Mouse (Mus musculus) limb, embryonic 15.5 days (tissue): Measurements from ENCODE around the gene Mat2a. TPM values are rescaled to one million over a fixed set of nuclear protein-coding genes. Genes with fewer than 3 reads are reported as not detected.
A peak's percentile ranks its signal among the peaks of the same experiment; 100 is the strongest.

ENCODE experiments used
- ATAC-seq: fragments of 200-750 bp; cut with Nextera tagmentation; 2 replicates; pipeline ENCODE4 v1.8.0; 2017; ENCODE audit warnings: low read depth, moderate TSS enrichment; ENCODE audit not compliant: insufficient number of reproducible peaks, low FRiP score, low TSS enrichment
- H3K27ac ChIP-seq: fragments of 300-500 bp; sonication (generic); 2 replicates; pipeline ENCODE4 v1.5.1; 2015; ENCODE audit warnings: moderate library complexity, mild to moderate bottlenecking, inconsistent platforms
- H3K27me3 ChIP-seq: fragments of 300-500 bp; sonication (generic); 2 replicates; pipeline ENCODE4 v1.6.1; 2015; ENCODE audit warnings: inconsistent platforms
- H3K36me3 ChIP-seq: fragments of 300-500 bp; sonication (generic); 2 replicates; pipeline ENCODE4 v1.6.1; 2015; ENCODE audit warnings: inconsistent platforms
- H3K4me1 ChIP-seq: fragments of 300-500 bp; sonication (generic); 2 replicates; pipeline ENCODE4 v1.6.1; 2015; ENCODE audit warnings: inconsistent platforms
- H3K4me2 ChIP-seq: fragments of 300-500 bp; sonication (generic); 2 replicates; pipeline ENCODE4 v1.6.1; 2015; ENCODE audit warnings: mild to moderate bottlenecking, inconsistent platforms
- H3K4me3 ChIP-seq: fragments of 300-500 bp; sonication (generic); 2 replicates; pipeline ENCODE4 v1.5.1; 2015; ENCODE audit warnings: mild to moderate bottlenecking, inconsistent platforms
- H3K9ac ChIP-seq: fragments of 300-500 bp; sonication (generic); 2 replicates; pipeline ENCODE4 v1.6.1; 2015; ENCODE audit warnings: inconsistent platforms
- H3K9me3 ChIP-seq: fragments of 300-500 bp; sonication (generic); 2 replicates; pipeline ENCODE4 v1.6.1; 2016; ENCODE audit warnings: inconsistent platforms
- WGBS: fragments of 180-500 bp; shearing (Covaris S2); methylation state at CpG from one replicate; pipeline ENCODE4 v1.1.7; 2015; 5-methylcytosine and 5-hydroxymethylcytosine counted together
- polyA plus RNA-seq: library from polyadenylated mRNA; unstranded; fragments of >200 nt; fragmentation: Nextera tagmentation; extraction: Ambion mirVana; gene quantifications from 2 replicates; pipeline ENCODE4 v1.2.1, GENCODE M21; 2015

The Mat2a gene
- polyA plus RNA-seq, 1 experiment from 2014 or later: 355 TPM

DNA sequence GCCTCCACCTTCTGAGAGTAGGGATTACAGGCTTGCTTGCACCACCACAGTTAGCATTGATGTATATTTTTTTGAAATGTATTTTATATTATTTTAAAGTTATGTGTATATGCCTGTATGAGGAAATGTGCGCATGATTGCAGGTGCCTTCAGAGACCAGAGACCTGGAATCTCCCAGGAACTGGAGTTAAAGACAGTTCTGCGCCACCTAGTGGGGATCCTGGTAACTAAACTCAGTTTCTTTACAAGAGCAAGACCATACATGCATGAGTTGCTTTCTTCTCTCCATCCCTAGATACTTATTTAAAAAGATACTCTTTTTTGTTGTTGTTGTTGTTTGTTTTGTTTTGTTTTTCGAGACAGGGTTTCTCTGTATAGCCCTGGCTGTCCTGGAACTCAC is 29.8 kb downstream of the Mat2a start:
- H3K4me1 ChIP-seq: peaks cover 5% of the 10 kb centered on the region
- H3K4me2 ChIP-seq: no peak overlapping the region
- ATAC-seq: no peak
- no peaks in the 10 kb centered on the region for H3K9me3 ChIP-seq
- H3K9ac ChIP-seq: no peak overlapping the region
- no peaks in the 10 kb centered on the region for H3K36me3 ChIP-seq
- H3K4me3 ChIP-seq: no peak overlapping the region
- H3K27ac ChIP-seq: no peak overlapping the region
- H3K27me3 ChIP-seq: no peaks in the 10 kb centered on the region
- WGBS: 13% methylated on average over 3 of the region's 3 CpGs

DNA sequence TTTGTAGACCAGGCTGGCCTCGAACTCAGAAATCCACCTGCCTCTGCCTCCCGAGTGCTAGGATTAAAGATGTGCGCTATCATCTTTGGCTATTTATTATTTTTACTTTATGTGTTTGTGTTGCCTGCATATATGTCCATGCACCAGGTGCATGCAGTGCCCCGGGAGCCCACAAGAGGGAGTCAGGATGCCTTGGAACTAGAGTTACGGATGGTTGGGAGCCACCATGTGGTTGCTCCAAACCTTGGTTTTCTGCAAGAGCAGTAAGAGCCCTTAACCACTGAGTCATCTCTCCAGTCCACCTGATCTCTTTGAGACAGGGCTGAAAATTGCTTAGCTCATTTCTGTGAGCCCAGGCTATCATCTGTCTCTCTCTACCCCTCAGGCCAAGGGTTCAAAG is 32.2 kb downstream of the Mat2a start:
- ATAC-seq: peak; percentile 67; the same call in 1 of the 2 replicates
- H3K9me3 ChIP-seq: no peaks in the 10 kb centered on the region
- no peaks in the 10 kb centered on the region for H3K27me3 ChIP-seq
- H3K4me3 ChIP-seq: no peak overlapping the region
- no peak overlapping the region for H3K4me2 ChIP-seq
- no peaks in the 10 kb centered on the region for H3K36me3 ChIP-seq
- WGBS: 3% methylated on average over 5 of the region's 5 CpGs
- H3K4me1 ChIP-seq: no peaks in the 10 kb centered on the region
- no peak overlapping the region for H3K27ac ChIP-seq
- no peak overlapping the region for H3K9ac ChIP-seq

DNA sequence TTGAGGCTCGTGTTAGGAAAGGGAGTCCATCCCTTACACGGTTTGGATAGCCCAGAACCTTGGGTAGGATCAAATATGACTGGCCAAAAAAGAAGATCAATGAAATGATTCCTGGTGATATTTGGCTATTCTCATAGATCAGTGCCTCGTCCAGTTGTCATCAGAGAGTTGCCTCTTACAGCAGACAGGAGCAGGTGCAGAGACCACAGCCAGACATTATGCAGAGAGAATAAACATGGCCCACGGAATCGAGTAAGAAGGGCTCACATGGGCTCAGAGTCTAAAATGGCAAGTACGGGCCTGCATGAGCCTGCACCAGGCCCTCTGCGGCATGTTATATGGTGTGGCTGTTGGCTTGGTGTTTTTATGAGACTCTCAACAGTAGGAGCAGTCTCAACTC is 34.0 kb downstream of the Mat2a start:
- no peaks in the 10 kb centered on the region for H3K36me3 ChIP-seq
- ATAC-seq: no peak
- WGBS: 70% methylated on average over 7 of the region's 7 CpGs
- no peak overlapping the region for H3K27ac ChIP-seq
- H3K4me2 ChIP-seq: no peak overlapping the region
- H3K27me3 ChIP-seq: no peaks in the 10 kb centered on the region
- no peaks in the 10 kb centered on the region for H3K4me1 ChIP-seq
- H3K4me3 ChIP-seq: no peak overlapping the region
- no peak overlapping the region for H3K9ac ChIP-seq
- H3K9me3 ChIP-seq: no peaks in the 10 kb centered on the region

DNA sequence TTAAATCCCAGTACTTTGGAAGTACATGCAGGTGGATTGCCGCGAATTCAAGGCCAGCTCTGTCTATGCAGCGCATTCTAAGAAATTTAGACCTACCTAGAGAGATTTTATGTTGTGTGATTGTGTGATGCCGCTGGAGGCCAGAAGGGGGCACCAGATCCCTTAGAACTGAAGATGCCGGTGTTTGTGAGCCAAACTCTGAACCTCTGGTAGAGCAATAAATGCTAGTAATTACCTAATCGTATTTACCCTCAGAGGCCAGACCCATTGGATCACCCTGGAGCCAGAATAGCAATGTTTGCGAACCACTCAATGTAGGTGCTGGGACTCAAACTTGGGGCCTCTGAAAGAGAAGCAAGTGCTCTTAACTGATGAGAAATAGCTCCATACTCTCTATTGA is 37.5 kb downstream of the Mat2a start:
- no peaks in the 10 kb centered on the region for H3K4me1 ChIP-seq
- no peak overlapping the region for H3K4me2 ChIP-seq
- ATAC-seq: no peak
- WGBS: 17% methylated on average over 7 of the region's 7 CpGs
- no peak overlapping the region for H3K4me3 ChIP-seq
- no peaks in the 10 kb centered on the region for H3K27me3 ChIP-seq
- no peaks in the 10 kb centered on the region for H3K36me3 ChIP-seq
- H3K9me3 ChIP-seq: no peaks in the 10 kb centered on the region
- H3K9ac ChIP-seq: no peak overlapping the region
- H3K27ac ChIP-seq: no peak overlapping the region

GRCm38 (mm10) chr6:72399967-72400366 is 39.4 kb downstream of the Mat2a start:
- Histone ChIP-seq H3K4me1 (no peaks in the 10 kb centered on the region), H3K9ac (no peak overlapping the region), H3K36me3 (no peaks in the 10 kb centered on the region), H3K4me3 (no peak overlapping the region), H3K27me3 (no peaks in the 10 kb centered on the region), H3K4me2 (no peak overlapping the region), H3K27ac (no peak overlapping the region), H3K9me3 (no peaks in the 10 kb centered on the region)
- ATAC-seq: 0 out of 2 replicates have a peak, but pooled peaks have one; percentile 24
- 55% methylated on average over 2 of the region's 2 CpGs for WGBS

- 77% methylated on average over 10 of the region's 10 CpGs for WGBS
- no peaks in the 10 kb centered on the region for H3K27me3 ChIP-seq
- H3K4me2 ChIP-seq: no peak overlapping the region
- H3K27ac ChIP-seq: no peak overlapping the region
- ATAC-seq: no peak
- no peaks in the 10 kb centered on the region for H3K9me3 ChIP-seq
- no peaks in the 10 kb centered on the region for H3K36me3 ChIP-seq
- H3K9ac ChIP-seq: no peak overlapping the region
- no peak overlapping the region for H3K4me3 ChIP-seq
- no peaks in the 10 kb centered on the region for H3K4me1 ChIP-seq
Observed at GRCm38 (mm10) chr6:72396837-72397251, 42.5 kb downstream of the Mat2a start.

DNA sequence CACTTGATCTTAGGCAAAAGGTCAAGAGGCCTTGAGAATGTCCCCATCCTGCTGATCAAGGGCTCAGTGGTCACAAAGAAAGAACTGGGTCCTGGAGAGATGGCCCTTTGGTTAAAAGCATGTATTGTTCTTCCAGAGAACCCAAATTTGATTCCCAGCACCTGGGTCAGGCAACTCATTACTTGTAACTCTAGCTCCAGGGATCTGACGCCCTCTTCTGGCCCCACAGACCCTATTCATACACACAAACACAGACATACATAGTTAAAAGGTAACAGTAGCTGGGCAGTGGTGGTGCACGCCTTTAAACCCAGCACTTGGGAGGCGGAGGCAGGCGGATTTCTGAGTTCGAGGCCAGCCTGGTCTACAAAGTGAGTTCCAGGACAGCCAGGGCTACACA is 47.0 kb downstream of the Mat2a start:
- Histone ChIP-seq H3K4me2 (no peak overlapping the region), H3K36me3 (no peaks in the 10 kb centered on the region), H3K27ac (no peak overlapping the region), H3K9ac (no peak overlapping the region), H3K9me3 (no peaks in the 10 kb centered on the region), H3K4me3 (no peak overlapping the region), H3K4me1 (peaks cover 29% of the 10 kb centered on the region), H3K27me3 (no peaks in the 10 kb centered on the region)
- WGBS: 88% methylated on average over 5 of the region's 5 CpGs
- ATAC-seq: no peak

GRCm38 (mm10) chr6:72390795-72391521 is 48.4 kb downstream of the Mat2a start:
- no peaks in the 10 kb centered on the region for H3K27me3 ChIP-seq
- H3K36me3 ChIP-seq: peaks cover 8% of the 10 kb centered on the region; the same call in 1 of the 2 replicates
- H3K9me3 ChIP-seq: no peaks in the 10 kb centered on the region
- 22% methylated on average over 12 of the region's 12 CpGs for WGBS
- H3K9ac ChIP-seq: peak overlapping the region; percentile 57; the same call in 1 of the 2 replicates
- H3K4me2 ChIP-seq: peak overlapping the region; percentile 61
- H3K27ac ChIP-seq: peak overlapping the region; percentile 89
- H3K4me3 ChIP-seq: peak overlapping the region; percentile 49
- peaks cover 29% of the 10 kb centered on the region for H3K4me1 ChIP-seq
- no peak for ATAC-seq

- Histone ChIP-seq H3K4me2 (peak within 1 kb of the TSS; percentile 61), H3K36me3 (peaks cover 16% of the 10 kb centered on the region), H3K4me1 (peaks cover 29% of the 10 kb centered on the region), H3K27ac (peak within 1 kb of the TSS; percentile 89), H3K9ac (peak within 1 kb of the TSS; percentile 57), H3K27me3 (no peaks in the 10 kb centered on the region), H3K9me3 (no peaks in the 10 kb centered on the region), H3K4me3 (peak within 1 kb of the TSS; percentile 49)
- WGBS: under 1% methylated on average over 33 of the region's 33 CpGs
- peak; percentile 60; the same call in 1 of the 2 replicates for ATAC-seq
Observed at GRCm38 (mm10) chr6:72389941-72390771, 49.2 kb downstream of the Mat2a start, which contains the start of gene Vamp8. TSS of gene Vamp8 (minus strand) at chr6:72390703.

DNA sequence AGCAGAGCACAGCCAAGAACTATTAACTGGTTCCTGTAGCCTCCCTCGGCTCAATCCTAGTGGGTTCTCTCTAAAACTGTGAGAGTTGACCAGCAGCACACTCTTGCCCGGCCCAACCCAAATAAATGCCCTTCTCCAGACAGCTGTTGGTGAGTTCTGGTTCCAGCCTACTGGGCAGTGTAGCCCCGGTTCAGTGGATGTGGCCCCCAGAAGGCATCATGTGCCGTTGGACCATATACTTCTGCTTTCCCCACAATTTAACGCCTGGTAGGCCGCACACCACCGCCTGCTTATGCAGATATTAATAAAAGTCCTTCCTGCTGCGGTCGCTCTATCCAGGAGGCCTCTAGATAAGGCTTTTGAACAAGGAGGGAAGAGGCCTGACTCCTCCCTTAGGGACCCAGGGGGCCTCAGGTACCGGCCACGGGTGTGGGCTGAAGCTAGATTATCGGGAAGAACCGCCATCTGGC is 49.9 kb downstream of the Mat2a start:
- H3K27me3 ChIP-seq: no peaks in the 10 kb centered on the region
- H3K9ac ChIP-seq: peak overlapping the region; percentile 57
- peaks cover 29% of the 10 kb centered on the region for H3K4me1 ChIP-seq
- H3K36me3 ChIP-seq: peaks cover 23% of the 10 kb centered on the region
- peak overlapping the region; percentile 61 for H3K4me2 ChIP-seq
- H3K9me3 ChIP-seq: no peaks in the 10 kb centered on the region
- H3K4me3 ChIP-seq: peak overlapping the region; percentile 49
- H3K27ac ChIP-seq: peak overlapping the region; percentile 89
- peak; percentile 35; the same call in 1 of the 2 replicates for ATAC-seq
- WGBS: 11% methylated on average over 13 of the region's 13 CpGs

DNA sequence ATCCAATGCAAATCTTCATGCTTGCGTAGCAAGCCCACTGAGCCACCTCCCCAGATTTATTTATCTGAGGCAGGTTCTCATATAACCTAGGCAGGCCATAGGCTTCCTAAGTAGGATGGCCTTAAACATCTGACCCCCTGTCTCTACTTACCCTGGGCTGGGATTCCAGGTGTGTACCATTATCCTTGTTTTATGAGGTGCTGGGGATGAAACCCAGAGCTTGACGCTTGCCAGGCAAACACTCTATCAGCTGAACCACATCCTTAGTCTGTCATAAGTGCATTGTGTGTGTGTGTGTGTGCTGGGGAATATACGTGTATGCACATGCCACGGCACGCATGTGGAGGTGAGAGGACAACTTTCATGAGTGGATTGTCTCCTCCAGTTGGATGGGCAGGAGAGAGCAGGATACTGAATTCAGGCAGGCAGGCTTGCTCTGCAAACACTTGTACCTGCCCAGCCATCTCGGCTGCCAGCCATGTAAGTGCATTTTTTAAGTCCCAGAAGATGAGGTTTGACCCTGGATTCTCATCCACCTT is 50.5 kb downstream of the Mat2a start:
- ATAC-seq: no peak
- H3K27ac ChIP-seq: peak overlapping the region; percentile 89; the same call in 1 of the 2 replicates
- H3K4me3 ChIP-seq: peak overlapping the region; percentile 49; the same call in 1 of the 2 replicates
- H3K9me3 ChIP-seq: no peaks in the 10 kb centered on the region
- no peak overlapping the region for H3K9ac ChIP-seq
- peaks cover 23% of the 10 kb centered on the region for H3K36me3 ChIP-seq
- peaks cover 29% of the 10 kb centered on the region for H3K4me1 ChIP-seq
- peak overlapping the region; percentile 61 for H3K4me2 ChIP-seq
- WGBS: 53% methylated on average over 6 of the region's 6 CpGs
- H3K27me3 ChIP-seq: no peaks in the 10 kb centered on the region
